Comparison of ENCODE assay signal across 24 mouse cellular contexts in genomic region chr1:132669200-132669599, GRCm38 (mm10).
A peak's percentile ranks its signal among the peaks of the same experiment; 100 is the strongest.
DNase-seq lines count a peak whose midpoint lies in the region; TF ChIP-seq lines count a peak whose summit lies in the region.
"Had no signal": no experiment of that assay in that cellular context is flagged by ENCODE, and none has a peak within 500 bp of the region (broad histone marks: within the 10 kb centered on the region; RNA-seq: fewer than 3 reads in every experiment).

No protein-coding gene starts in this region.

- H3K9me3 ChIP-seq in heart, embryonic 10.5 days = no peaks in the 10 kb centered on the region
- H3K9me3 ChIP-seq: forebrain, embryonic 10.5 days; G1E; heart, embryonic 13.5 days; hindbrain, embryonic 15.5 days; liver, embryonic 12.5 days; midbrain, embryonic 10.5 days; neural tube, embryonic 13.5 days had no signal

- H3K36me3 ChIP-seq in heart, embryonic 10.5 days = no peaks in the 10 kb centered on the region
- H3K36me3 ChIP-seq: forebrain, embryonic 10.5 days; G1E; heart, embryonic 13.5 days; hindbrain, embryonic 15.5 days; liver, embryonic 12.5 days; midbrain, embryonic 10.5 days had no signal

- intact Hi-C loops in heart, postnatal 14 days (cut with DNase I) = no loop called here

- TF ChIP-seq POLR2A in lung, adult 2 months (IDR thresholded peaks at IDR 0.05; ENCODE audit: borderline replicate concordance, extremely low read depth, low read depth, low read length) = no peak

- H3K27ac ChIP-seq in heart, embryonic 10.5 days = no peak overlapping the region
- H3K27ac ChIP-seq: forebrain, embryonic 10.5 days; heart, embryonic 13.5 days; hindbrain, embryonic 15.5 days; liver, embryonic 12.5 days; midbrain, embryonic 10.5 days; neural tube, embryonic 13.5 days had no signal

- WGBS in heart, embryonic 10.5 days = 79% methylated on average over 6 of the region's 6 CpGs
- WGBS in lung, adult 2 months = 70% methylated on average over 6 of the region's 6 CpGs

- peak; percentile 35 to 57 for DNase-seq in heart, postnatal 14 days
- DNase-seq in heart, embryonic 10.5 days (ENCODE audit: low spot score) = no peak
- DNase-seq in lung, postnatal 10 days = peak; percentile 31
- DNase-seq in lung, adult 2 months = no peak
- peak; percentile 83 for DNase-seq in kidney, postnatal 10 days
- no peak for DNase-seq in spleen, postnatal 36 days (ENCODE audit: low spot score in 2 of 2)
- DNase-seq in right cerebral cortex, postnatal 4 days = no peak
- DNase-seq: adrenal gland, adult 2 months; B cell, adult 2 months; cerebellum, adult 11-12 months; cerebellum, postnatal 10 days; gastrocnemius, postnatal 36 days; lung, adult 18-20 months; retina, postnatal 1 day; right cerebral cortex, postnatal 25 days; thymus, postnatal 14 days had no signal

- H3K4me1 ChIP-seq in heart, embryonic 10.5 days = no peaks in the 10 kb centered on the region
- no peaks in the 10 kb centered on the region for H3K4me1 ChIP-seq in lung, adult 2 months (ENCODE audit: control insufficient read depth, insufficient read depth, low read length)
- H3K4me1 ChIP-seq: heart, embryonic 13.5 days; liver, embryonic 12.5 days had no signal

- H3K4me3 ChIP-seq in heart, embryonic 10.5 days = no peak overlapping the region
- no peak overlapping the region for H3K4me3 ChIP-seq in lung, adult 2 months (replicated peaks; ENCODE audit: extremely low read depth, low read depth, low read length)
- H3K4me3 ChIP-seq: forebrain, embryonic 10.5 days; heart, embryonic 13.5 days; hindbrain, embryonic 15.5 days; liver, embryonic 12.5 days; midbrain, embryonic 10.5 days; myocyte; neural tube, embryonic 13.5 days had no signal

- 0 out of 2 replicates have a peak, but pooled peaks cover 3% of the 10 kb centered on the region for H3K27me3 ChIP-seq in heart, embryonic 10.5 days (ENCODE audit: insufficient read depth, poor library complexity, severe bottlenecking)
- H3K27me3 ChIP-seq: heart, embryonic 13.5 days; hindbrain, embryonic 15.5 days; liver, embryonic 12.5 days; neural tube, embryonic 13.5 days had no signal

- no peak for TF ChIP-seq CTCF in lung, adult 2 months (IDR thresholded peaks at IDR 0.05; ENCODE audit: insufficient read depth, low read length)

Comparison
In these comparisons a context has a peak if more than half of its experiments do, and no peak if none do; other contexts are left out.
1. DNase-seq: peak in heart, postnatal 14 days (2 of 2), lung, postnatal 10 days (single experiment) and kidney, postnatal 10 days (single experiment); none in heart, embryonic 10.5 days (single experiment), lung, adult 2 months (single experiment), spleen, postnatal 36 days (0 of 2) and right cerebral cortex, postnatal 4 days (single experiment).